Mouse (Mus musculus) gastrocnemius, postnatal 14 days (tissue): Measurements from ENCODE around the gene Morn4. TPM values are rescaled to one million over a fixed set of nuclear protein-coding genes. Genes with fewer than 3 reads are reported as not detected.

Source experiments
- total RNA-seq, 2 experiments: library from RNA; stranded (reverse); gene quantifications; 2 replicates each; pipeline ENCODE4 v1.2.3; 2021

Gene Morn4
- total RNA-seq, 2 experiments from 2014 or later = 1.7 to 1.9 TPM

Other genes with a start within 250 kb of the Morn4 start
- 10 to 100 TPM; 19.9 to 28.3 TPM for gene Frat2, start 238.2 kb downstream of the Morn4 start, total RNA-seq
- 10 to 100 TPM; 29.9 to 37.2 TPM for gene Rrp12, start 190.2 kb downstream of the Morn4 start, total RNA-seq
- 10 to 100 TPM; 22.5 to 26.7 TPM for gene Pgam1, start 174.4 kb downstream of the Morn4 start, total RNA-seq
- gene Exosc1, start 152.9 kb downstream of the Morn4 start, total RNA-seq = 10 to 100 TPM; 12.0 to 16.8 TPM
- 10 to 100 TPM; 18.0 to 21.3 TPM for gene Zdhhc16, start 152.9 kb downstream of the Morn4 start, total RNA-seq
- gene Mms19, start 105.2 kb downstream of the Morn4 start, total RNA-seq = 1 to 10 TPM; 8.0 to 9.1 TPM
- 10 to 100 TPM; 14.8 to 17.4 TPM for gene Ubtd1, start 104.6 kb downstream of the Morn4 start, total RNA-seq
- 100 to 1,000 TPM; 113 to 188 TPM for gene Ankrd2, start 50.4 kb downstream of the Morn4 start, total RNA-seq
- gene Hoga1, start 40.7 kb downstream of the Morn4 start, total RNA-seq = 1 to 10 TPM; 3.3 to 4.3 TPM
- gene 4933411K16Rik, start 34.1 kb downstream of the Morn4 start, total RNA-seq = under 1 TPM; 0.25 to 0.42 TPM
- gene Pi4k2a, start 4.1 kb upstream of the Morn4 start, total RNA-seq = 10 to 100 TPM; 14.0 to 14.7 TPM
- gene Avpi1, start 42.7 kb upstream of the Morn4 start, total RNA-seq = 10 to 100 TPM; 10.5 to 11.0 TPM
- 10 to 100 TPM; 11.4 to 13.9 TPM for gene Marveld1, start 61.0 kb upstream of the Morn4 start, total RNA-seq
- 10 to 100 TPM; 11.9 to 14.4 TPM for gene Zfyve27, start 77.6 kb upstream of the Morn4 start, total RNA-seq
- 1 to 10 TPM; 4.2 to 8.9 TPM for gene Sfrp5, start 115.9 kb upstream of the Morn4 start, total RNA-seq
- gene Golga7b, start 161.2 kb upstream of the Morn4 start, total RNA-seq = 1 to 10 TPM; 3.1 to 4.8 TPM